Mouse (Mus musculus): ENCODE data around the gene Foxp1. TPM values are rescaled to one million over a fixed set of nuclear protein-coding genes. Genes with fewer than 3 reads are reported as not detected.
A peak's percentile ranks its signal among the peaks of the same experiment; 100 is the strongest.

Foxp1 gene
- total RNA-seq, 2 experiments from 2014 or later, result 94.3 to 100 TPM

DNA sequence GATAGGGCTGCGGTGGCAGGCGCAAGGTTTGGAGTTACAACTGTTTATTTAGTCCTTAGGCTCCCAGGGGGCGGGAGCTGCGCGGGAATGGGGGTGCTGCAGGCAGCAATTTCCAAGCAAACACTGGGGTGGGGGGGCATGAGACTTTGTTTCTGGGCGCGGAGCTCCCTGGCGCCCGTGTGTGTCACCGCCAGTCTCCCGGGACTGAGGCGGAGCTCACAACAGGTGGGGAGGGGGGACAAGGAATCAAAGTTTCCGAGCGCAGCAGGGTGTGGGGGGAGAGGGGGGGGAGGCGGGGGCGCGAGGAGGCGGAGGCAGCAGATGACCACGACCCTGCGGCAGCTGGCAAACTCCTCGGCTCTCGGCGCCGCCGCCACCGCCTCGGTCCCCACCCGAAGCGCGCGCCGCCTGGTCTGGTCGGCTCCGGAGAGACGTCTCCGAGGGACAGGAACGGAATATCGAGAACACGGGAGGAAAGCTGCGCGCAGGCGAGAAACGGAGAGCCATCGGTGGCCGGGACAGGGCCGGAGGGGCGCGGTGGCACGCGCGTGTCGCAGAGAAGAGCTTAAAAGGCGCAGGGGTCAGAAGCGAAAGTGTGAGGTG is 1.4 kb downstream of the Foxp1 start:
- DNase-seq (ENCODE audit: low spot score in 2 of 2), result peak in 1 of 2 experiments; percentile 54

DNA sequence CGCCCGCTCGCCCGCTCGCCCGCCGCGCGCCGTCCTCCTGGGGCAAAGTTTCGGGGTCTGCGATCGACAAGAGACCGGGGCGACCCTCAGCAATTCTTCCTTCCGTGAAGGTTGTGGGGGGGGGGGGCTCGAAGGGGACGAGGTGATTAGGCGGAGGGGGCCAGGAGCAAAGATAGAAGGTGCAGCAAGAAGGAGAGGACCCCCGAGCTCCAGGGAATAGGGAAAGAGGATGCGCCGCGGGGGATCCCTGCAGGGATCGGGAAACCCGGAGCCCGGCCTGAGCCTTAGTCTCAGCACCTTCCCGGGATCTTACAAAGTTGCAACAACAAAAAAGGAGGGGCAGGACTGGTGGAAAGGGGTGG is 1.9 kb downstream of the Foxp1 start:
- DNase-seq (ENCODE audit: low spot score in 2 of 2), result no peak

DNA sequence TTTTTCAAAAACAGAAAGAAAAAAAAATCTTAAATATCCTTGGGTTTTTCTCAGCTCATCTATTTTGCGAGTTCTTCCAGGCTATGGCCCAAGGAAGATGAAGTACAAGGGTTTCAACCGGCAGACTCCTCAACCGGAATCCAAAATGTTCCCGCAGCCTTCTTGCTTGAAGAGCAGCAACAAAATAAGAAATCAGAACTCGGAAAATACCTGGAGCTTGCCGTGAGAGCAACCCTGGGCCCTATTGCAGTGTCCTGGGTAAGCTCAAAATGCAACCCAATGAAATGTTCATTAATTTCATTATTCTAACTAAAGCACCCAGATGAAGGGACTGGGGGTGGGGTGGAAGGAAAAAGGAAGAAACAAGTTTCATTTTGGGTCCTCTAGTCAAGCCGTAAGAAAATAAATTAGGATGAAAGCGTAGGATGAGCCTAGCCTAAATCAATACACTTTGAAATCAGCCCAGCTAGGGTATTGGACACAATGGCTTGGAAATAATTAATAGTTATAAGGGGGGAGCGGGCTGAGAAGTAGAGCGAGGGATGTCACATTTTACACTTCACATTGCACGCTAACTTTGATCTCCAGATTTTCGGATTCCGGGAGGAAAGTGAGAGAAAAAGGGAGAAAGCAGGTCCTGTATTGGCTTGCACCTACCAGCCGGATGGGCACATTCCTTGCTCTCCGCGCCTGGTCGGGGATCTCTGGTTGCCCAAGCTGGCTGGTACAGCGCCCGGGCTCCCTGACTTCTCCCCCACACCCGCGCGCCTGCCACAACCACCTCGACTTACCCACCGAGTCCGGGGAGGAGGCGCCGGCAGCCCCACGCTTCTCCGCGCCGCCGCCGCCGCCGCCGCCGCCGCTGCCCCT is 2.5 kb downstream of the Foxp1 start:
- peak in 1 of 2 experiments; percentile 42 for DNase-seq (ENCODE audit: low spot score in 2 of 2)

DNA sequence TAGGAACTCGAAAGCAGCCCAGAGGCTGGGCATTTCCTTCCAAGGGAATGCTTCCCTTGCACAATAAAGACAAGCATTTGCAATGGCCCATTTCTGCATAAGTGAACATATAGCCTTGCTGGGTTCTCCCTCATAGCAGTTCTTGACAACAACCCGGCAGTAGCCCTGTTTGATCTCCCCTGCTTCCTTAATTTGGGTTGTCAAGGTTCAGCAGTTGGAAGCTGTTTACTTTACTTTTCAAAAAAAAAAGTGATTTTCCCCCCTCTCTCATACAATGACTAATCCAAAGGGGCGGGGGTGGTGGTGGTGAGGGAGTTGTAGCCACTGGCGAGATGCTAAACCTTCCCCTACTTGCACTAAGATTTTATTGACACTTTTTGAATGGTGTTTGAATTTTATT is 3.5 kb downstream of the Foxp1 start:
- DNase-seq (ENCODE audit: low spot score in 2 of 2), result no peak

DNA sequence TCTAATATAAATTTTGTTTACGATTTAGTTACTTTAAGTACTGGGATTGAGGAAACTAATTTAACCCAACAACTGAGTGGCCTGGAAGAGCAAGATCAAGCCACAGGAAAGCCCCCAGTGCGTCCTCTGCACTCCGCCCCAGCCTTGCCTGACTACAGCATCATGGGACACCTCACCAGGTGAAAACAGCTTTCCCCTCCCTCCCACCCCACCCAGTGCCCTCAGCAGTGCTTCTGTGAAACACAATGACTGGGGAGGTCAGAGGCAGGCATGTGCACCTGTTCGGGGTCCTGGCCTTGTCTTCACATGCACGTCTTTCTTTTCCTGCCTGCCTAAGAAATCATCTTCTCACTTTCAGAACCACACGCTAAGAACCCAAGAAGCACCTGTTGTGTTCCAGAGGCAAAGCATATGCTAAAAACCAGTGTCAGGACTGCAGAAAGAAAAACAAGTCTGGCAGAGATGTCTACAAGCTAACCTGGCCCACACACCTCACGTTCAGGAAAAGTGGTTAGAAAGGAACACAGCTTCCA is 6.8 kb downstream of the Foxp1 start:
- no peak for DNase-seq (ENCODE audit: low spot score in 2 of 2)

DNA sequence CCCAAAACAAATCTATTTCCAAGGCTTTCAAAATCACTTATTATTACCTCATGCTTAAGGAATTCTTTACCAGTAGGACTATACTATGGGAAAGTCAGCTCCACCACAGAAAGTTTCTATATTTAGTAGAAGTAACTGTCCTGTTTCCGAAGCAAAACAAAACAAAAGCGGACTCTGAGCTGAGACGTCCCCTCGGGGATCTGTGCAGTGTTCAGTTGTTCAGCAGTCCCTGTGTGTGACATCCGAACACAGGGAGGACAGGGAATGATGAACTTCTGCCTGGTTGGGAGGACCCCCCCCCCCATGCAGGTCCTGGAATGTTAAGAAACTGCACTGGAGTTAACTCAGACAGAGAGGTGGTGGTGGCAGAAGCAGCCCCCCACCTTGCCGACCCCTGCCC is 10.7 kb downstream of the Foxp1 start:
- DNase-seq (ENCODE audit: low spot score in 2 of 2), result no peak

DNA sequence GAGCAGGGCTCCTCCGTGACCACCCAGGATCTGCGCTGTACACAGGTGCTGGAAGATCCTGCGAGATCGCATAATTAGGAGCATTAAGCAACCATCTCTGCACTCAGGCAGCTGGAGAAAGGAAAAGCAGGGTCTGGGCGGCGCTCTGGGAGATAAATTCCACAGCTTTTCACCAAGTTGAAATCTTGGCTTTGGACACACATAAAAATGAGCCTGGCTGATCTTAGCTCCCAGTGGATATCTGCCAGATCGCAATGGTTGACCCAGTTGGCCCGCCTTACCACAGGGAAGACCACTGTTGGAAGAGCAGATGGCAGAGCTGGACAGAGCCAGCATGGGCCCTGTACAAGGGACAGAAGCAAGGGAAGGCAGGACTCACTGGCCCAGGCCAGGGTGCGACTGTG is 13.3 kb downstream of the Foxp1 start:
- DNase-seq (ENCODE audit: low spot score in 2 of 2), result no peak

DNA sequence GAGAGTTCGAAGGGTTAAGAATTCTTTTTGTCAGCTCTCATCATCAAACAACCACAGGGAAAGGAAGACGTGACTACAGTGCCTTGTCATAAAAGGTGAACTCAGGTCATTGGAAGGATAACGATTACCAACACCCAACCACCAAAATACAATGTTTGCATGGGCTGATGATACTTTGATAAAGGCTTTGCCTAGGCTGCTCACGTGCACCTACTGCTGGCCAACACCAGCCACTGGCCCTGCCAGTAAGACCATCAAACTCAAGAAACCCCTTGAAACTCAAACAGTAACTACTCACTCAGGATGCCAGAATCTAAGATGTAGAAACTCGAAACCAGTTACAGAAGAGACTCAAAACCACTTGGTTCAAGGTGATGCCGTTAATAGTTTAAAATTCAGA is 15.7 kb downstream of the Foxp1 start:
- DNase-seq (ENCODE audit: low spot score in 2 of 2), result no peak

DNA sequence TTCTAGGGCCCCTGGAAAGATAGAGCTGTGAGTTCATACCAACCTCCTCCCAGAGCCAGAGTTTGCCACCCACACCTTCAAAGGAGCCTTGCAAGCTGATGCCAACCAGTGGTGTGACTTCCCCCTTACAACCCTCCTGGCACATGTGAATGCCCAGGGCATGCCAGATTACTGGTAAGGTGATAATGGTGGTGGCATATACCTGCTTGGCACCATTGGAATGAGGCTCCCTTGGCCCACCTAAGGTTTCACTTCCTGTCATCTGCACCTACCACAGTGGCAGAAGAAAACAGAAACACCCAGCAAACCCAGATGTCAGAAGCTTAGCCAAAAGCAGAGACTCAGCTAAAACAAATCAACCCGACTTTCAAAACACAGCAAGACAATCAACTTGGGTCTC is 18.8 kb downstream of the Foxp1 start:
- no peak for DNase-seq (ENCODE audit: low spot score in 2 of 2)

DNA sequence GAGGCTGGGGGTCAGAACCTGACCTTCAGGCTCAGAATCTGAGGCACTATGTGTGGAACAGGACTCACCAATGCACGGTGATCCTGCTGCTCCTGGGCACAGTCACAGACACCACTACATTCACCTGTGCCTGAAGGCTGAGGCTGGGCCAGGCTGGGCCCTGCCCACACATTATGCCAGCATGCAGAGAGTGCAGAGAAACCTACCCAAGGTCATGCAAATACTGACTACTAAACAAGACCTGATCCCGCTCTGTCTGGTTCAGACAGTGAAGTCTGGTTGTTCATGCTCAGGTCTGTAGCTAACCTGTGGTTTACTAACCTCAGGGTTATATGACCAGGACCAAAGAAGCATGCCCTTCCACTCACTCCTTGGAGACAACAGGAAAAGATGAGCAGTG is 19.8 kb downstream of the Foxp1 start:
- no peak for DNase-seq (ENCODE audit: low spot score in 2 of 2)

DNA sequence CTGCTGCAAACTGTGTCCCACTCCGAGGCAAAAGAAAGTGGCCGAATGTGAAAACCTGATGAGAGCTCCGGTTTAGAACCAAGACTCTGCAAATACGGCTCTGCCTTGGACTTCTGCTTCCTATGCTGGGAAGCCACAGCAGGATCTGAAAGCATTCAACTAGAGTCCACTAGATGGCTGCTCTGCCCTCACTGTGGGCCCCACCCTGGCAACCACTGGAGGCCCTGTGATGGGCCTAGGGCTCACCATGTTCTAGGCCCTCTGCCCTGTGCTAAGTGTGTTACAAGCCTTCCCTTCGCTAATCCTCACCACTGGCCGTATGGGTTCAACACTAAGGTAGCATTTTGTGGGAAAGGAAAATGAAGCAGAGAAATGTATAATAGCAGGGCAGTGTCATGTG is 20.2 kb downstream of the Foxp1 start:
- no peak for DNase-seq (ENCODE audit: low spot score in 2 of 2)

DNA sequence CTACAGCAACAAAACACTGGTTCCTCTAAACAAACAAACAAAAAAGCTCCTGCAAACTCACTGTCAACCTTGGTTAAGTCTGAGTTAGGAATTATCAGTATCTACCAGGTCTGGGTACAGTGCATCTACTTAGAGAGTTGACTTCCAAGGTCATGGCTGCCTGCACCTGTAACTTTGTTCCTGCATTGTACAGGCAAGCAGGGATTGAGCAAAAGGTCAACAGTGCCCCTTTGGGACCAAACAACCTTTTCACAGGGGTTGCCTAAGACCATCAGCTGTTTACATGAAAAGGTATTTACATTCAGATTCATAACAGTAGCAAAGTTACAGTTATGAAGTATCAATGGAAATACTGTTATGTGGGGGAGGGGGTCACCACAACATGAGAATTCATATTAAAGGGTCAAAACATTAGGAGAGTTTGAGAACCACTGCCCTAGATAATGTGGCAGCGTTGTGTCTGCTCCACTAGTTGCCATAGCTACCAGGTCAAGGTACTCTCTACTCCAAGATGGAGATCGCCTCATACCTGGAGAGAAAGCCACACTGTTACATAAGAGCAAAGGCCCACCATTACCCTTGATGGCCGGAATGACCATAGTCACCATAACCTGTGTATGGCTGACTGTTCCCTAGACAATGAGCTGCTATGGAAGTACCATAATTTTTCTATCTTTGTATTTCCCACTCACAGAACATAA is 21.8 kb downstream of the Foxp1 start:
- DNase-seq (ENCODE audit: low spot score in 2 of 2), result no peak

DNA sequence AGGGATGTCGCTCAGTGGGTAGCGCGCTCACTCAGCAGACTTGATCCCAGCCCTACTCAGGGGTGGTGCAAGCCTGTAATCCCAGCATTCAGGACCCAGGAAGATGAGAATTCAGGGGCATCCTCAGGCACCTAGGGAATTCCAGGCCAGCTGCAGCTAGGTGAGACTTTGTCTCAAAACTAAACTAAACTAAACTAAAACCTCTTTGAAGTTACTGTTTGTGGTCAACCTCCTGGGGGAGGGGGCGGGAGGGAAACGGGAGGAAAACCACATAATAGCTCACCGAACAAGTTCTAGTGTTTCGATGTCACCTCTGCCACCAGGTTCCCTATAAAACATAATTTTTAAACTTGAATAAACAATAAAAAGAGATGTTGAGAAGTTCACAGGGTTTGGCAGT is 24.4 kb downstream of the Foxp1 start:
- DNase-seq (ENCODE audit: low spot score in 2 of 2), result no peak

DNA sequence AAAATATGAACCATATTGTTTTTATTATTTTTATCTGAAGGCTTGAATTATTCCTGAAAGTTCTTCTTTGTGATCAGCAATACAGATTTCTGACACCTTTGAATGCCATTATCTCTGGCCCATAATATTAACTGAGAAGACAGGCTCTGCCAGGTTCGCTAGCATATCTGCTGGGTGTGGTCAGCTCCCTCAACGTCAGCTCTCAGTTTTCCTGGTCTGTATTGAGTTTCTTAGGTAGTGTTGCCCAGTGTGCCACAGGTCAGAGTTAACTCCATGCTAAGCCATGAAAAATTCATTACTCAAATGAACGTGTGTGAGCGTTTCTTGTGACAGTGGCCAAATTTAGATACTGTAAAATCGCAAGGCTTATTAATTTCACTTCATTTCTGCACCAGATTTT is 26.4 kb downstream of the Foxp1 start:
- DNase-seq (ENCODE audit: low spot score in 2 of 2), result no peak

DNA sequence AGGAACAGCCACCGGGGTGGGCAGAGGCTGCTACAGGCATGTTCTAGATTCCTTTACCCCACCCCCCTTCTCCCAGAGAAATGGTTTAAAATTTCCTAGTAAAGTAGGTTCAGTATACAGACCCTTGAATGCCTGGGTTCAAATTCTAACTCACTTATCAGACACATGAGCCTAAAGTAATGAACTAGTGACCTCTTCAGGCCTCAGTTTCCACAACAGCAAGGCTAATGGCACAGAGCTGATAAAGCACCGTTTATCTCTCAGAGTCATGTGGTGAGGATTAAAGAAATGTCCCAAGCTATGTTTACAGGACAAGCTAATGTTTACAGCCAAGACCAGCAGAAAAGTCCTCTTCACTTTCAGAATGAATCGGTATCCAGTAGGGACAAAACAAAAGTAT is 29.6 kb downstream of the Foxp1 start:
- no peak for DNase-seq (ENCODE audit: low spot score in 2 of 2)

DNA sequence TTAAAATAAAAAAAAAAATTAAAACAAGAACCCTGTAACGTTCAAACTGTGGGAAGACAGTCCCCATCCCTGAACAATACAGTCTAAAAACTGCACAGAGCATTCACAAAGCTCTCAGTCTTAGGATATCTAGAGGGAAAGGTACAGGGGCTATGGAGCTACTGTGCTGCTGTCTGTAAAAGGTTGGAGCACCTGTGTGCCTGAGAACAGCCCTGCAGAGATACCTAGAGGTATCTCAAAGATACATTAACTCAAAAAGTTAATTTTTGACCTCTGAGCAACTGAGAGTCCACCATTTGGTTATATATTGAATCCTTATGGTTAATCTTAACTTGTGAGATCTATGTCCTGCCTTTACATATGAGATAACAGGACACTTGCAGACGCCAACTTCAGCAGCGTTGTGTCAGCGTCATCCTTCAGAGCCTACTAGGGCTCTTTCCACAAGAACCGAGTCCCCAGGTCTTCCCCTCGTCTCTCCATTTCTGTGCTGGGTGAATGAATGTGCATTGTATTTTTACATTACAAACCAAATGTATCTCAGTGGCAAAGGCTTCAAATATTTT is 30.5 kb downstream of the Foxp1 start:
- DNase-seq (ENCODE audit: low spot score in 2 of 2), result no peak

DNA sequence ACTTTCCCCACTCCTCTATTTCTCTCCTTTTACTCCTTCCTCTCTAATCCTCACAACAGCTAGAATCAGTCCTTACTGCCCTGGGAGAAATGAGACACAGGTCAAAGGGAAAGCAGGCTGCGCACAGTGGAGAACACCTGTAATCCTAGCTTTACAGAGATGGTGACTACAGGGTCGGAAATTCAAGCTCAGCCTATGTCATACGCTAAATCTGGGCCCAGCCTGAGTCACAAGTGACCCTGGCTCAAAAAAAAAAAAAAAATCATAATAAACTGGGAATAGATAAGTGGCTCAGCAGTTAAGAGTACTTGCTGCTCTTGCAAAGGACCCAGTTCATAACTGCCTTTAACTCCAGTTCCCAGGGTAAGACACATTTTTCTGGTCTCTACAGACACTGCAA is 31.4 kb downstream of the Foxp1 start:
- DNase-seq (ENCODE audit: low spot score in 2 of 2), result no peak

DNA sequence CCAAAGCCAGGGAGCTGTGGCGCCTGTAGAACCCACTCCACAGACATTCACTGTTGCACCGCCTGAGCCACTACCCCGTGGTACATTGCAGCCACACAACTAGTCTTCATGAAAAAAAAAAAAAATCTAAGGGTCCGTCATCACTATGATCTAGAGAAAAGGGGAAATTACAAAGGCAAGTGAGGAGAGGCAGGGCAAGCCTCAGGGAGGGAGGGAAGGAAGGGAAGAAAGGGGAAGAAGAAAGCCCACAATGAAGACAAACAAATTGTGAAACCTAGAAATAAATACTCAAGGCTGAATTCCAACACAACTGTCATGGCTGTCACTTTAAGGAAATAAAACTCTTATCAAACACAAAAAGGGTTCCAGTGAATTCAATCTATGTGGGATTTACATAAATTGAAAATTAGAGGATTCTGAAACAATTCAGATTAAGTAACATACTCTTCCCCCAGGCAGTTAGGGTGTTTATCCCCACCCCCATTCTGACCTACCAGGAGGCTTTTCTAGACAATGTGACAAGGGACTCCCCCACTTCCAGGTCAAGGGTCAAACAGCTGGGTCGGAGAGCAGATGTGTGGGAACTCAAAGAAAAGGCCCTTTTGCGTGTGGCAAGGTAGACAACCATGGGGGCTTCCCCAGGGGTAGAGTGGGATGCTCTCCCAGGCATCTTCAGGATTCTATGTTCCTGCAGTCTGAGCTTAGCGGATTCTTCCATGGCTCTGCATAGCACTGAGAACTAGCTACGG is 32.4 kb downstream of the Foxp1 start:
- DNase-seq (ENCODE audit: low spot score in 2 of 2), result no peak

DNA sequence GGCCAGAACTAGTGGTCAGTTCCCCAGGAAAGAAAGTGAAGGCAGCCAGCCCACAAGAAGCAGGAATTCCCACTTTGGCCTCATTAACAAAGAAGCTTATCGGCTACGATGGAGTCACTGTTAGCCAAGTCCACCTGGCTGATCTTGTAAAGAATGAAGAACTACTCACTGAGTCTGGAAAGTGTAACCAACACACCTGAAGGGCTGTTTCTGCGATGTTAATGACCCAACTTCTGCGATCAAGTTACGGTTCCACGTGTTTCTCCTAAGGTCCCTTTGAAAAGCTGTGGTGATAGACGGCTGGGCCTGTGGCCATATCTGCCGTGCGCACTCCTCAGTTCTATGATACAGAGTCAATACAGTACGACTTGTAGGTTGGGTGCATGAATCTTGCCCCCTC is 33.1 kb downstream of the Foxp1 start:
- no peak for DNase-seq (ENCODE audit: low spot score in 2 of 2)

DNA sequence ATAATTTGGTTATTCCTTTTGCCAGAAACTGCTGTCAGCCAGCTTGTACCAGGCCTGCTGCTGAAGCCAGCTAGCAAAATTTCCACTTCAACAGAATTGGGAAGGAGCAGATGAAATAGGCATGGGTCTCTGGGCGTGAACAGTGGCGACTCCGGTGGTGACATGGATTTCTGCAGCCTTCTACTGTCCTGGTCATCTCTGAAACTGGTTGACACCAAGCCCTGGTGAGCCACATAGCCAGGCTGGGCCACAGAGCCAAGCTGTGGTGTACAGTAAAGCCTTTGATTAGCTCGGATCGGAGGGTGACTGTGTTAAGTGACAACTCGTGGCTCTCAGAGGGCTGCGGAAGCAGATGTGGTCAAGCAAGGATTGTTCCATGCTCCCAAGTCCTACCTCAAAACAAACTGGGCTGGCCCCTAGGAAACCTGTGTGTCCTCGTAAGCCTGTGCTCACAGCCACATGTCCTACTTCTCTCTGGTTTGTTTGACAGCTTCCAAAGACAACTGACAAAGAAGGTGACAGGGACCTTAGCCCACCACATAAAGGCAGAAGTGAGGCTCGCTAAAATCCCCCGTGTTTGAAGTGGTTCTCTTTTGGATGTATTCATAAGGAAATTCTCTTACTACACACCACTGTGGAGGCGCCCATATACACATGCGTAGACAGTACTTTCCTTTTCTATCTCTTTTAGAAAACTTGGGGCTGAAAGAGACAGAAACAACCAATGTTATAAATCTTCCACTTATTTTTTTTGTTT is 36.5 kb downstream of the Foxp1 start:
- DNase-seq (ENCODE audit: low spot score in 2 of 2), result peak in 1 of 2 experiments; percentile 12

All from layer of hippocampus, adult 18-20 months (tissue).